Mouse (Mus musculus) heart, adult 2 months (tissue): ENCODE results near the gene Gm37240. TPM values are rescaled to one million over a fixed set of nuclear protein-coding genes. Genes with fewer than 3 reads are reported as not detected.
"Not testable (repeated sequence)": the region's sequence is repeated elsewhere in the genome, so short reads cannot be mapped to it uniquely, and the experiment has no call there.

Source experiments
- DNase-seq, 2 experiments: peaks; one replicate each; pipeline ENCODE4 v3.0.0; 2021
- H3K27ac ChIP-seq: fragments of 200-600 bp; 2 replicates; pipeline ENCODE4 v1.8.1; 2022
- H3K27me3 ChIP-seq: fragments of 200-500 bp; 2 replicates; pipeline ENCODE4 v1.6.1; 2012; ENCODE audit warnings: mild to moderate bottlenecking, low read length, inconsistent platforms, mixed read lengths; ENCODE audit not compliant: control insufficient read depth, insufficient read depth
- H3K36me3 ChIP-seq: fragments of 200-500 bp; 2 replicates; pipeline ENCODE4 v1.6.1; 2012; ENCODE audit warnings: low read length, inconsistent platforms; ENCODE audit not compliant: control insufficient read depth, insufficient read depth
- H3K4me1 ChIP-seq: fragments of 200-500 bp; 2 replicates; pipeline ENCODE4 v1.6.1; 2011; ENCODE audit warnings: low read length; ENCODE audit not compliant: control insufficient read depth, insufficient read depth
- H3K4me3 ChIP-seq: fragments of 200-600 bp; 2 replicates; pipeline ENCODE4 v1.8.1; 2022
- H3K79me2 ChIP-seq: fragments of 200-500 bp; replicated peaks from 2 replicates; pipeline ENCODE4 v1.6.1; 2012; ENCODE audit warnings: mild to moderate bottlenecking, inconsistent platforms, low read length, moderate library complexity, mixed read lengths; ENCODE audit not compliant: control insufficient read depth, insufficient read depth
- H3K9ac ChIP-seq: fragments of 200-500 bp; 2 replicates; pipeline ENCODE4 v1.6.1; 2012; ENCODE audit warnings: low read depth, mild to moderate bottlenecking, control low read depth, inconsistent platforms, low read length, mixed read lengths
- CTCF ChIP-seq: fragments of 200-600 bp; IDR thresholded peaks from 2 replicates; pipeline ENCODE4 v1.8.1; 2022; ENCODE audit warnings: antibody characterized with exemption, mild to moderate bottlenecking, moderate library complexity
- EP300 ChIP-seq: fragments of 200-500 bp; IDR thresholded peaks from 2 replicates; pipeline ENCODE4 v1.6.1; 2011; ENCODE audit warnings: low read depth, low read length, control low read depth; ENCODE audit not compliant: insufficient read depth
- POLR2A ChIP-seq: fragments of 200-500 bp; IDR thresholded peaks from 2 replicates; pipeline ENCODE4 v1.6.1; 2011; ENCODE audit warnings: mild to moderate bottlenecking, low read depth, low read length, control low read depth; ENCODE audit not compliant: insufficient read depth
- WGBS: fragments of 180-500 bp; shearing (Covaris S2); methylation state at CpG from one replicate; pipeline ENCODE4 v1.1.7; 2018; 5-methylcytosine and 5-hydroxymethylcytosine counted together
- intact Hi-C: fragments of 180-260 bp; cut with DNase I; formaldehyde crosslinking; loops from one replicate; pipeline ENCODE4 v1.15.1; 2025
- polyA plus RNA-seq: library from polyadenylated mRNA; depleted of rRNA; stranded (reverse); fragments of >200 nt; gene quantifications from 2 replicates; pipeline ENCODE4 v1.2.3, GENCODE M21; 2012
- total RNA-seq, 2 experiments: library from RNA; stranded (reverse); gene quantifications; 2 replicates each; pipeline ENCODE4 v1.2.3; 2021

The Gm37240 gene
- total and polyA plus RNA-seq, 3 experiments = 25.0 to 45.3 (median 36.6) TPM

- H3K27ac ChIP-seq = no peak overlapping the region
- no peak overlapping the region for H3K9ac ChIP-seq
- H3K27me3 ChIP-seq = no peaks in the 10 kb centered on the region
- no peaks in the 10 kb centered on the region; the same call in 1 of the 2 replicates for H3K36me3 ChIP-seq
- TF ChIP-seq POLR2A (no peak), CTCF (no peak), EP300 (no peak)
- H3K79me2 ChIP-seq = no peaks in the 10 kb centered on the region; the same call in 1 of the 2 replicates
- no peak for DNase-seq
- 23% methylated on average over 2 of the region's 2 CpGs for WGBS
- intact Hi-C loops = no loop called here
- no peak overlapping the region for H3K4me3 ChIP-seq
- peaks cover 8% of the 10 kb centered on the region for H3K4me1 ChIP-seq
Observed at GRCm38 (mm10) chr3:85588701-85589100, 298.6 kb downstream of the Gm37240 start.

- Histone ChIP-seq H3K4me3 (no peak overlapping the region), H3K36me3 (no peaks in the 10 kb centered on the region), H3K9ac (no peak overlapping the region), H3K4me1 (peaks cover 2% of the 10 kb centered on the region), H3K27ac (no peak overlapping the region), H3K27me3 (no peaks in the 10 kb centered on the region), H3K79me2 (no peaks in the 10 kb centered on the region)
- DNase-seq = no peak
- TF ChIP-seq POLR2A = no peak
- no peak for TF ChIP-seq EP300
- no peak for TF ChIP-seq CTCF
- 80% methylated on average over 4 of the region's 4 CpGs for WGBS
- intact Hi-C loops = no loop called here
Observed at GRCm38 (mm10) chr3:85584966-85585365, 302.4 kb downstream of the Gm37240 start.

DNA sequence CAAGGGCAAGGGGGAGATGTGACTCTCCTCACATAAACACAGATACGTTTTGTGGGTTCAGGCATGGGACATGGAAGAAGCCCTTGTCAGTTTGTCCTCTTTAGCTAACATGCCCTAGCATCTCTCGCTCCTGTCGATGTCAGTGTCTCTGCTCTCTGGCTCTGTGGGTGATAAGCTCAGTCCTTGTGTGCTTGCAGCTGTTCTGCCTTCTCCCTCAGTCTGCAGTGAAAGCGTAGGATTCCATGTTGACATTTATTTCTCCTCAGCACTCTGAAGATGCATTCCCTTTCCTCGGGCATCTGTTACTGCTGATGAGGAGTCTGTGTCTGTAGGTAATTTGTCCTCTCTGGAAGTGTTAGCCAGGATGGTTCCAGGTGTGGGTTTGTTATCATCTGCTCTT, 304.1 kb downstream of the Gm37240 start:
- 77% methylated on average over 5 of the region's 5 CpGs for WGBS
- Histone ChIP-seq H3K36me3 (no peaks in the 10 kb centered on the region), H3K4me3 (no peak overlapping the region), H3K27ac (no peak overlapping the region), H3K4me1 (no peaks in the 10 kb centered on the region), H3K9ac (no peak overlapping the region), H3K27me3 (no peaks in the 10 kb centered on the region), H3K79me2 (no peaks in the 10 kb centered on the region)
- no peak for DNase-seq
- intact Hi-C loops = no loop called here
- TF ChIP-seq POLR2A (no peak), CTCF (no peak), EP300 (no peak)

- H3K4me1 ChIP-seq = no peaks in the 10 kb centered on the region
- WGBS = 65% methylated on average over 2 of the region's 2 CpGs
- H3K9ac ChIP-seq = no peak overlapping the region
- H3K79me2 ChIP-seq = no peaks in the 10 kb centered on the region
- no peaks in the 10 kb centered on the region for H3K27me3 ChIP-seq
- intact Hi-C loops = no loop called here
- no peak for DNase-seq
- H3K36me3 ChIP-seq = no peaks in the 10 kb centered on the region
- no peak overlapping the region for H3K4me3 ChIP-seq
- no peak overlapping the region for H3K27ac ChIP-seq
- no peak for TF ChIP-seq CTCF
- TF ChIP-seq EP300 = no peak
- no peak for TF ChIP-seq POLR2A
Observed at GRCm38 (mm10) chr3:85582726-85583125, 304.6 kb downstream of the Gm37240 start.

GRCm38 (mm10) chr3:85573864-85574830, 313.2 kb downstream of the Gm37240 start, which contains the start of gene Gatb:
Gene Gatb, plus strand, starts transcription at chr3:85574119.
- Histone ChIP-seq H3K4me3 (peak within 1 kb of the TSS; percentile 81), H3K9ac (peak within 1 kb of the TSS; percentile 77), H3K27ac (peak within 1 kb of the TSS; percentile 96), H3K27me3 (no peaks in the 10 kb centered on the region), H3K36me3 (peaks cover 2% of the 10 kb centered on the region), H3K4me1 (peaks cover 1% of the 10 kb centered on the region), H3K79me2 (no peaks in the 10 kb centered on the region)
- peak; percentile 98 to 99 for DNase-seq
- intact Hi-C loops = loop anchor here (2.0 to 10.0 kb wide), 3 partner anchors 348 to 989 kb away; partner anchors contain the start of genes Arfip1 and Rps3a1
- WGBS = 2% methylated on average over 41 of the region's 41 CpGs
- TF ChIP-seq POLR2A (peak; percentile 91), CTCF (peak; percentile 90), EP300 (peak; percentile 80)

DNA sequence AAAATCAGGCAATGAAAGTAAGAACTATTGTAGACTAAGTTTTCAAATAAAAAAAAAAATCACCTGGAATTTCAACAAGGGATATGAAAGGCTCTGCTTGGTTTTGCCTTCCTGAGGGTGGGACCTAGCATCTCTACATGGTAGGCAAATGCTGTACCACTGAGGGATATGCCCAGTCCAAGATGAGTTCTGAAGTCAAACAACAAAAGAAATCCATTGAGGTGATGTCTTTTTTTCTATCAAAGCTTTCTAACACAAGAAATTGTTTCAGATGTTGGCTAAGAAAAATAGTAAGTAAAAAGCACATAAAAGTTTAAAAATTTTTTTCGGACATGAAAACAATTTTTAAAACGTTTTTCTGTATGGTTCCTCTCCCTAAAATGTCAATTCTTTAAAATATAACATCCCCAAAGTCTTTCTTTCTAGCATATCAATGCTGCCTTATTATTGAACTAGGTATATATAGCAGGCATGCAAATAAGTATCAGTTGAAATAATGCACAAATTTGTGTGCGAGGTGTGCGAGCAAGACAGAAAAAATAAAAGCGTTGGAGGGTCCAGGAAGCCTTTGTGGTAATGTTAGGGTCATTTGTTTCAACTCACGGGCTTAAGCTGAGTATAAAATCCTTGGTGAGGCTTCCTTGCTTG, 314.0 kb downstream of the Gm37240 start:
- DNase-seq = no peak
- TF ChIP-seq CTCF = no peak
- no peak for TF ChIP-seq POLR2A
- no peak for TF ChIP-seq EP300
- Histone ChIP-seq H3K79me2 (no peaks in the 10 kb centered on the region), H3K27me3 (no peaks in the 10 kb centered on the region), H3K36me3 (peaks cover 2% of the 10 kb centered on the region), H3K27ac (peak overlapping the region; percentile 68), H3K4me3 (peak overlapping the region; percentile 45), H3K9ac (peak overlapping the region; percentile 56), H3K4me1 (peaks cover 1% of the 10 kb centered on the region)
- 25% methylated on average over 6 of the region's 6 CpGs for WGBS
- intact Hi-C loops = loop anchor here (2.0 to 10.0 kb wide), 3 partner anchors 349 to 989 kb away; partner anchors contain the start of genes Arfip1 and Rps3a1

- not testable (repeated sequence) for H3K79me2 ChIP-seq, H3K9ac ChIP-seq, H3K36me3 ChIP-seq, H3K27ac ChIP-seq, H3K27me3 ChIP-seq, DNase-seq, H3K4me1 ChIP-seq, H3K4me3 ChIP-seq
- WGBS = 90% methylated on average over 8 of the region's 8 CpGs
- intact Hi-C loops = loop anchor here (2.0 to 10.0 kb wide), 3 partner anchors 350 to 988 kb away; partner anchors contain the start of genes Arfip1 and Rps3a1
Observed at GRCm38 (mm10) chr3:85572502-85572901, 314.8 kb downstream of the Gm37240 start.
